Mouse (Mus musculus) testis, adult 2 months (tissue): ENCODE results near the gene B3gnt6.

Experiments used
- CTCF ChIP-seq: fragments of 200-500 bp; IDR thresholded peaks from 2 replicates; pipeline ENCODE4 v1.5.1; 2012; ENCODE audit warnings: low read depth, mild to moderate bottlenecking, inconsistent platforms, low read length, moderate library complexity; ENCODE audit not compliant: control insufficient read depth, insufficient read depth, insufficient replicate concordance
- POLR2A ChIP-seq: fragments of 200-500 bp; IDR thresholded peaks from 2 replicates; pipeline ENCODE4 v1.6.1; 2012; ENCODE audit warnings: low read depth, mild to moderate bottlenecking, inconsistent platforms, low read length, moderate library complexity; ENCODE audit not compliant: control insufficient read depth

DNA sequence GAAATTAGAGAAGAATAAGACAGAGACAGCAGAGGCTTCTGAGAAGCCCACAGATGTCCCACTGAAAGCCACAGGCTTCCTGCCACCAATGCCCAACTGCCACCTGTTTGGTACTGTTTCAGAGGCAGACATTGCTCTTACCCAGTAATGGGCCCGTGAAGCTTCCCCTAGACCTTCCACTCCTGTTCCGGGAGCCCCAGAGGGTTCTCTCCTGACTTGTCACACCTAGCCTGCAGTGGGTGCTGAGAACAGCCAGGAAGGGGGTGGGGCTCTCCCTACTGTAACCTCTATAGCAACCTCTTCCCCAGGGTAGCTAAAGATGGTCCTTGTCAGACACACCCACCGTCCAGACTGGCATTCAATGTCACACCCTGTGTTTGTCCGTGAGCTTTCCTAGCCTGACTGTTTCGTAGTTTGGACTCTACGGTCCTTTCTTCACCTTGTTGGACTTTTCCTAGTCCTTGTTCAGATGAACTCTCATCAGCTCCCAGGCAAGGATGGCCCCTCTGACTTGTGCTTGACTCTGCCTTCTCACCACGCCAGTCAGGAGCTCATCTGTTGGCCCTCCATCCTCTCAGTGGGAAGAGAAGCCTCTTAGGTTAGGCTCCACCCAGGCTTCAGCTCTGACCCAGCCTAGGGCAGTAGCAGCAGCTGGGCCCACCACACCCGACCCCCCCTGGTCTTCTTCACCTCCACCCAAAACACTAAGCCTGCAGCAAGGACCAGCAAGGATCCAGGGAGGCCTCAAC is 22.8 kb downstream of the B3gnt6 start:
- TF ChIP-seq POLR2A (no peak), CTCF (no peak)
